Mouse (Mus musculus) adrenal gland, postnatal 36 days (tissue): ENCODE results near the gene Parp9. TPM values are rescaled to one million over a fixed set of nuclear protein-coding genes. Genes with fewer than 3 reads are reported as not detected.
"Not testable (repeated sequence)": the region's sequence is repeated elsewhere in the genome, so short reads cannot be mapped to it uniquely, and the experiment has no call there.

Source experiments
- DNase-seq, 2 experiments: peaks; one replicate each; pipeline ENCODE4 v3.0.0; 2021; ENCODE audit warnings: mixed read lengths in 1 of 2
- total RNA-seq, 2 experiments: library from RNA; stranded (reverse); gene quantifications; 2 replicates each; pipeline ENCODE4 v1.2.3; 2021

Gene Parp9
- total RNA-seq, 2 experiments from 2014 or later: 15.0 to 16.2 TPM

- no peak for DNase-seq
Measured at GRCm38 (mm10) chr16:35993316-35993715, 55.0 kb downstream of the Parp9 start.

GRCm38 (mm10) chr16:35998852-35999251, 60.6 kb downstream of the Parp9 start:
- DNase-seq: not testable (repeated sequence)

- no peak for DNase-seq
Measured at GRCm38 (mm10) chr16:36008396-36008795, 70.1 kb downstream of the Parp9 start.

- no peak for DNase-seq
Measured at GRCm38 (mm10) chr16:36016335-36016734, 78.1 kb downstream of the Parp9 start.

Other genes starting within 250 kb of the Parp9 start
- gene Dirc2, start 169.1 kb upstream of the Parp9 start, total RNA-seq: 10 to 100 TPM; 36.1 to 42.2 TPM
- 1 to 10 TPM; 5.7 to 7.0 TPM for gene Hspbap1, start 168.1 kb upstream of the Parp9 start, total RNA-seq
- gene Parp14, start 66.9 kb upstream of the Parp9 start, total RNA-seq: 10 to 100 TPM; 14.8 to 15.7 TPM
- 10 to 100 TPM in 1 of 2 experiments, 1 to 10 TPM in 1; 9.1 to 10.9 TPM for gene Dtx3l, start 681 bp downstream of the Parp9 start, total RNA-seq
- gene Kpna1, start 40.3 kb downstream of the Parp9 start, total RNA-seq: 10 to 100 TPM; 70.0 to 85.0 TPM
- gene Wdr5b, start 102.7 kb downstream of the Parp9 start, total RNA-seq: 1 to 10 TPM; 4.2 TPM
- 100 to 1,000 TPM; 140 to 185 TPM for gene Fam162a, start 133.1 kb downstream of the Parp9 start, total RNA-seq
- 10 to 100 TPM; 40.4 to 55.3 TPM for gene Ccdc58, start 133.2 kb downstream of the Parp9 start, total RNA-seq
- gene Csta1, start 192.8 kb downstream of the Parp9 start, total RNA-seq: not detected
- not detected for gene Stfa2l1, start 218.3 kb downstream of the Parp9 start, total RNA-seq
- not detected for gene Gm5483, start 245.7 kb downstream of the Parp9 start, total RNA-seq